Mouse (Mus musculus) megakaryocyte, embryonic 14.5 days (primary cell): Measurements from ENCODE around the gene Gngt2.

Source experiments
- FLI1 ChIP-seq: IDR thresholded peaks from 2 replicates; pipeline ENCODE4 v1.6.1; 2012; ENCODE audit warnings: low read length, inconsistent platforms, mixed read lengths
- GATA1 ChIP-seq: IDR thresholded peaks from 3 replicates; pipeline ENCODE4 v1.6.1; 2012; ENCODE audit warnings: mixed read lengths, low read length, inconsistent platforms, borderline replicate concordance

DNA sequence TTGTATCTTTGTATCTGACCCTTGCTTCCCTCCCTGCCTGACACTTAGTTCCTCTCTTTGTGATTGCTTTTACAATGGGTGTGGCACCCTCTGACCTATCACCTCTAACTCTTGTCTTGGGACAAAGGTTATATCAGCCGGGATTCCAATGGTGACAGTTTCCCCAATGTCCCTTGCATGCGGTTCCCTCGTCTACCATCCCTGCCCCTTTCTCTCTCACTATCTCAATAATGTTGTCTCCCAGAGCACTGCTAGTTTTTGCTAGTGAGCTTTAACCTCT lies 9.9 kb upstream of the Gngt2 start:
- TF ChIP-seq GATA1 = no peak
- TF ChIP-seq FLI1 = no peak
